Mouse (Mus musculus) yolk sac, embryonic 10.5 days (tissue): ENCODE measurements around the gene Ddx23.
A peak's percentile ranks its signal among the peaks of the same experiment; 100 is the strongest.

Experiments used
- DNase-seq: peaks from one replicate; pipeline ENCODE4 v3.0.0-alpha.2; 2017; ENCODE audit warnings: low spot score

Ddx23 gene

DNA sequence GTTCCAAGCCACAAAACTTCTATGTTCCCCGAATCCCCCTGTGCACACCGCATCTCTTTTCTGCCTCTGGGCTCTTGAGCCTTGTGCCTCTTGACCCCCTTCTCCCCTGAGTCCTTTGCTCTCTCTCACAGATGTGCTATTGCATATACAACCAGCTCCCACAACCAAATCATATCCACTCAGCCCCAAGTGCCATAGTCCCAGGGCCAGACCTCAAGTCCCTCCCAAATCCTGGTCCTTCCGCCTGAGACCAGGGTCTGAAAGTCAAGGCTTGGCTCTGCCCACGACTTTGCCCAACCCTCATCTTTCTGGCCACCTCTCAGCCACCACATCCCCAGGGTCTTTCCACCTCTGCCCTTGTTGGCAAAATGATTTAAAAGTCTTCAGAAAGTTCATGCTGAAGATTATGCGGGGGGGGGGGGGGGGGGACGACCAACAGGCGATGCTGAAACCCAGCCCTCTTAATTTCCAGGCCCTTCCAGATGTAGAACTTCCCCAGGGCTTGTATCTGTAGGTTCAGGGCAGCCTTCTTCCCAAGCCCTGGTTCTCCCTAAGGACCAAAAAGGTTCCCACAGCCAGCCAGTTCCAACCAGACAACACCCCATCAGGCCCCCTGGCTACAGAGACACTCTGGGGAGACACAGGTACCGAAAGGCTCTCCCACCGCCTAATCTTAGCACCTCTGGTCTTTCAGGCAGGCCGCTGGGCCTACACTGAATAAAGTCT, 54.5 kb downstream of the Ddx23 start:
- no peak for DNase-seq

- DNase-seq: peak; percentile 21
Measured at GRCm38 (mm10) chr15:98607557-98607956, 55.1 kb downstream of the Ddx23 start.

DNA sequence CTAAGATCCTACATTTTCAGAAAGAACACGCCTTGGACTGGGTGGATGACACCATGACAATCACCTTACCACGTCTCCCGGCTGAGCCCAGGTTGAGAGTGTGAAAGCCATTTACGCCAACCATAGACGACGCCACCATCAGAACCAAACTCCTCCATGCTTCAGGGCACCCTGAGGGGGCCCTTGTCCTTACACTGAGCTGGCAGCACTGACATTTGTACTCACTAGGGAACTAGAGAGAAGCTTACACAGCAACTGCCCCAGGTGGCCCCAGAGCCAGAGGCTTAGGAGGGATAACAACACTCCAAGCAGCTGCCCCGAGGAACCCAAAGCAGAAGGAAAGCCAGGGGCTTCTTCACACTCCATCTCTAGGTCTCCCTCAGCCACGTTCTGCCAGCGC, 56.0 kb downstream of the Ddx23 start:
- no peak for DNase-seq

- DNase-seq: no peak
Measured at GRCm38 (mm10) chr15:98606051-98606536, 56.6 kb downstream of the Ddx23 start.

- DNase-seq: no peak
Measured at GRCm38 (mm10) chr15:98604041-98604575, 58.6 kb downstream of the Ddx23 start.

DNA sequence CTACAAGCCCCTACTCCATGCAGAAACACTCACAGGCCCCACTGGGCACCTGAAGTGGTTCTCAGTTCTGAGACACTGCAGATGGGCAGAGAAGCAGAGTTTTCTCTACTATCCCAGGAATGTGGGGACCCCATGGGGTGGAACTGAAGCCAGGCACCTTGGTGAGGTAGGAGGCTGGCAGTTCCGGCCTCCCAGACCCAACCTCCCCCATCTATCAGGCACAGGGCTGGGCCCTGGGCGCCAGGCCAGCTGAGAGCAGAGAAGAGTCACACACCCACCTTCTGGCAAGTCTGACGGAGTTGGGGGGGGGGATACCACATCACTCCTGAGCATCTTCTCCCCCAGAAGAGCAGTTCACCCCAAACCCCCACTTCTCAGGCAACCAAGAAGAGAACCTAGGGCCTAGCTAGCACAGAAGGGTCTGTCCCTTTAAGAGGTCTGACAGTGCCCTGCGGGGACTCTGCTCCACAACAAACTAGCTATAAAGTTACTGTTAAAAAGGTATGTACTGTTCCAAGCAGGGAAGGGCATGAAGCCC, 59.7 kb downstream of the Ddx23 start:
- no peak for DNase-seq

DNA sequence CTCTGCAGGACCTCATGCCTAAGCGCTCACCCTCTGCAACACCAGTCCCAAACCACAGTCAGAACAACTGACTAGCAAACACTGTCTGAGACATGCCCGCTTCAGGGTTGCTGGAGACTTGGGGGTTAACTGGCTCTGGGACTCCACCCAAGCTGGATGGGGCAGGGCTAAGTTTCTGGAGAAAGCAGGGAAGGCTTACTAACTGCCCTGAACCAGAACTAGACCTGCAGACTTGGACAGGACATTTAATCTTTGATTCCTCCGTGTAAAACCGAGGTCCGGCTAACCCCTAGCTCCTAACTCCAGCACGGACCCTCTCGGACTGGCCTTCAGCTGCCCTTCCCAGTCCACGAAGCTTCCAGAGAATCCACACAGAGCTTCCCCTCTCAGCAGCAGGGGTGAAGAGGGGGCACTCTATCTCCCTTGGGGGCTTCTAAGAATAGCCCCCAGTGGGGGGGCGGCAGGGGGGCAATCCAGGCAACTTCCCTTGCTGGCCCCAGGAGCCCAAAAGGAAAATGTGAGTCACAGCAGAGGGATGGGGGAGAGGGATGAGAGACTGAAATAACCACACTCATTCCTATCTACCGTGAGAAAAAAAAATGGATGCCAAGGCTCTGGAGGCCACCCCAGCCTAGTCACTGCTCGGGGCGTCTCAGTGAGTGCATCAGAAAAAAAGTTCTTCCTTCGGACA, 60.4 kb downstream of the Ddx23 start:
- DNase-seq: no peak

GRCm38 (mm10) chr15:98601832-98602190, 60.9 kb downstream of the Ddx23 start:
- no peak for DNase-seq

DNA sequence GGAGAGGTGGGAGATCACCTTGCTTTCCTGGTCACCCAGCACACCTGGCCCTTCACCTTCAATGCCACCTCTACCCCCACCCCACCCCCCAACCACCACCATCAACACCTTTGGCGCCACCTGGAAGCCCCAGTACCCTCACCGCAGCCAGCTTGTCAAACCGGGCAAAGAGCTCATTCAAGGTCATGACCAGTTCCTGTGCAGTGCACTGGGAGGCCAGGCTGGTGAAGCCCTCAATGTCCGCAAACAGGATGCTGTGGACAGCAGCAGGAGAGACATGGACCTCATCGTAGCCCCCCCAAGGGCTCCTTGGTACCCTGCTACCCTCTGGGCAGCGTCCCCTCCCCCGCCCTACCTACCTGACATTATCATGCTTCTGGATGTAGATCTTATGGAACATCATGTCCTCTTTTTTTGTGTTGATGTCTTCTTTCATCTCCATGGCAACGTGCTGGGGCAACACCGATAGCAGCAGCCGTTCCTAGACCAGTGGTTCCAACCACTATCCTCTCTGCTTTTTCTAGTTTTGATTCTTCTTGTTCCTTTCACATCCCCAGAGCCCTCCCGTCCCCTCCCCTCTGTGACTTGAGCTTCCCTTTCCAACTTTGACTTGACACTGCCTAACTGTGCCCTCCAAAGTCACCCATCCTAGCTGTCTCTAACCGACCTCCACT, 62.5 kb downstream of the Ddx23 start:
- DNase-seq: no peak

- DNase-seq: no peak
Measured at GRCm38 (mm10) chr15:98596609-98597008, 66.1 kb downstream of the Ddx23 start.
